Mouse (Mus musculus) testis, adult 2 months (tissue): Measurements from ENCODE around the gene Cnih3. TPM values are rescaled to one million over a fixed set of nuclear protein-coding genes. Genes with fewer than 3 reads are reported as not detected.

ENCODE experiments used
- H3K27ac ChIP-seq: fragments of 200-500 bp; 2 replicates; pipeline ENCODE4 v1.5.1; 2012; ENCODE audit warnings: low read depth, low read length; ENCODE audit not compliant: control insufficient read depth, insufficient read depth
- H3K27me3 ChIP-seq: fragments of 200-500 bp; 2 replicates; pipeline ENCODE4 v1.6.1; 2012; ENCODE audit warnings: mild to moderate bottlenecking, low read length, moderate library complexity; ENCODE audit not compliant: control insufficient read depth, insufficient read depth
- H3K36me3 ChIP-seq: fragments of 200-500 bp; 2 replicates; pipeline ENCODE4 v1.6.1; 2012; ENCODE audit warnings: mild to moderate bottlenecking, low read length; ENCODE audit not compliant: control insufficient read depth, insufficient read depth
- H3K4me1 ChIP-seq: fragments of 200-500 bp; 2 replicates; pipeline ENCODE4 v1.6.1; 2012; ENCODE audit warnings: low read length; ENCODE audit not compliant: control insufficient read depth, insufficient read depth
- H3K4me3 ChIP-seq: fragments of 200-500 bp; 2 replicates; pipeline ENCODE4 v1.5.1; 2012; ENCODE audit warnings: low read depth, mild to moderate bottlenecking, low read length, moderate library complexity, mixed read lengths; ENCODE audit not compliant: control insufficient read depth
- CTCF ChIP-seq: fragments of 200-500 bp; IDR thresholded peaks from 2 replicates; pipeline ENCODE4 v1.5.1; 2012; ENCODE audit warnings: low read depth, mild to moderate bottlenecking, inconsistent platforms, low read length, moderate library complexity; ENCODE audit not compliant: control insufficient read depth, insufficient read depth, insufficient replicate concordance
- POLR2A ChIP-seq: fragments of 200-500 bp; IDR thresholded peaks from 2 replicates; pipeline ENCODE4 v1.6.1; 2012; ENCODE audit warnings: low read depth, mild to moderate bottlenecking, inconsistent platforms, low read length, moderate library complexity; ENCODE audit not compliant: control insufficient read depth
- polyA plus RNA-seq: library from polyadenylated mRNA; depleted of rRNA; stranded (reverse); fragments of >200 nt; gene quantifications from 2 replicates; pipeline ENCODE4 v1.2.3, GENCODE M21; 2012

The Cnih3 gene
- polyA plus RNA-seq, 1 experiment: 0.27 TPM

DNA sequence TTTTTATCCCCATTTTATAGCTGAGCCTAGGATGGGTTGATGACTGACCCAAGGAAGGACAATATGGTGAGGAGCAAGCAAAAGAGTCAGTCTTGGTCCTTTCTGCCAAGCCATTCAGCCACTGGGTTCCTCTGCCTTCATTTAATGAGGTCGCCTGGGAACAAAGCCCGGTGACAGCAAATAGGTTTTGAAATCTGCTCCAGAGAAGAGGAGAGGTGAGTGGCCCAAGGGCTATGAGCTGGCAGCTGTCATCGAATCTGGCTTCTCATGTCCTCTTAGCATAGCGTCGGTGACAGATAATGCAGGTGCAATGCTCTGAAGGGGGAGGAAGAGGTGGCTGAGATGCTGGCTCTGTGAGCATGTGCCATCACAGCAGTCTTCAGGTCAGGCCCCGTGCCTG, 100.7 kb downstream of the Cnih3 start:
- no peaks in the 10 kb centered on the region for H3K36me3 ChIP-seq
- H3K27ac ChIP-seq: no peak overlapping the region
- no peak overlapping the region for H3K4me3 ChIP-seq
- TF ChIP-seq POLR2A (no peak), CTCF (no peak)
- H3K27me3 ChIP-seq: no peaks in the 10 kb centered on the region
- no peaks in the 10 kb centered on the region for H3K4me1 ChIP-seq

DNA sequence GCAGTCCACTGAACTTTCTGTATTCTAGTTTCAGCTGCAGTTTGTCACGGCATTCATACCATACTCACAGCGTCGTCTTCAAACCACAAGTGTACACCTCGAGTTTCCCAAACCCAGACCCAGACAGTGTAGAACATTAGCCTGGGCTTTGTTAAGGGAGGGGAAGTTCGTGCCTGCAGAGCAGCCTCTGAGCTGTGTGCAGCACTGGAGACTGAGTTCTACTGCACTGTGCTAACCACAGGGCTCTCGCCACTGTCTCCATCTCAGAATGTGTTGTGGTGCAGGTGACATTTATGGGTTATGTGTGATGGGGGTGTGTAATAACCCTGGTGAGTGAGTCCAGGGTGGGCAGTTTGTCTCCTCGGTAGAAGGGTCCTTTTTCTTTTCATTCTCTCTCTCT, 104.5 kb downstream of the Cnih3 start:
- H3K36me3 ChIP-seq: no peaks in the 10 kb centered on the region
- H3K27ac ChIP-seq: no peak overlapping the region
- H3K4me3 ChIP-seq: no peak overlapping the region
- H3K4me1 ChIP-seq: no peaks in the 10 kb centered on the region
- TF ChIP-seq POLR2A: no peak
- TF ChIP-seq CTCF: no peak
- H3K27me3 ChIP-seq: no peaks in the 10 kb centered on the region

DNA sequence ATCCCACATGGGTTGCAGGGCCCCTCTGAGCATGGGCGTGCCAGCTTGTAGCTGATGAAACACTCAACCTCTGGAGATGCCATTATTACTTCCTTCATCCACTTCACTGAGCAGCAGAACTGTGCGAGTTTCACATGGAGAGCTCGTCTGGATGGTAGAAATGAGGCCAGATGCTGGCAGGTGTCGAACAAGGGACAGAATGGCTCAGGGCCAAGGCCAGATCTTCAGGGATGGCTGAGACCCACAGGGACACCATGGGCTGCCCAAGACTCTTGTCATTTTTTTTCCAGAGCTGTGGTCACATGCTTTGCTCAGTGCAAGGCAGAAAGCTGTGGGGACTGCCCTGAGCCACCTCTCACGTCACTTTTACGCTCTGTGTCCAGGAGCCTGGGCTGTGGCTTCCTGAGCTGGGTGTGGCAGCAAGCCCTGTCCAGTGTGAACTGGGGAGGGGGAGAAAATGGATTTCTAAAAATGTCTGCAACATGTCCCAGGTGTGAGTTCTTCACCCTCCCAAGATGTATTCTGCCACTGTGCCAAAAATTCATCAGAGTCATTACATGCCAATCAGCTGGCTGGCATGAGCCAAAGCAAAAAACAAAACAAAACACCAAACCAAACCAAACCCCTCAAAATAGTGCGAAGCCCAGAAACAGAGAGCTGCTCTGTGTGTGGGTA, 107.1 kb downstream of the Cnih3 start:
- Histone ChIP-seq H3K4me1 (no peaks in the 10 kb centered on the region), H3K36me3 (no peaks in the 10 kb centered on the region), H3K4me3 (no peak overlapping the region), H3K27ac (no peak overlapping the region), H3K27me3 (no peaks in the 10 kb centered on the region)
- no peak for TF ChIP-seq POLR2A
- no peak for TF ChIP-seq CTCF

DNA sequence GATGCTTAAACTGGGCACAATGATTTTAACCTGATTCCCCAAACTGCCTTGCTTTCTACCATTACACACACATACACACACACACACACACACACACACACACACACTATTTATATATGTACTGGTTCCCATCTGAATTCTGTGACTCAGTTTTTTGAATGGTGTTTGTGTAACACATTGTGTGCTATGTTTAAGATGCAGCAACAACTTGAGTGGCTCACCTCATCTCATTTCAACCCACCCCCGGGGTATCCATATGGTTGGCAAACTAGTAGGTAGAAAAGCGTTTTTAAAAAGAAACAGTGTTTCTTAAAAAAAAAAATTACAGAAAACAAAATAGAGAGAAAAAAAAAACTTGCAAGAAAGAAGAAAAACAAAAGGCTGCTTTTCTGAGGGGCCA, 107.9 kb downstream of the Cnih3 start:
- Histone ChIP-seq H3K36me3 (no peaks in the 10 kb centered on the region), H3K4me1 (no peaks in the 10 kb centered on the region), H3K4me3 (no peak overlapping the region), H3K27ac (no peak overlapping the region), H3K27me3 (no peaks in the 10 kb centered on the region)
- TF ChIP-seq CTCF: no peak
- TF ChIP-seq POLR2A: no peak

DNA sequence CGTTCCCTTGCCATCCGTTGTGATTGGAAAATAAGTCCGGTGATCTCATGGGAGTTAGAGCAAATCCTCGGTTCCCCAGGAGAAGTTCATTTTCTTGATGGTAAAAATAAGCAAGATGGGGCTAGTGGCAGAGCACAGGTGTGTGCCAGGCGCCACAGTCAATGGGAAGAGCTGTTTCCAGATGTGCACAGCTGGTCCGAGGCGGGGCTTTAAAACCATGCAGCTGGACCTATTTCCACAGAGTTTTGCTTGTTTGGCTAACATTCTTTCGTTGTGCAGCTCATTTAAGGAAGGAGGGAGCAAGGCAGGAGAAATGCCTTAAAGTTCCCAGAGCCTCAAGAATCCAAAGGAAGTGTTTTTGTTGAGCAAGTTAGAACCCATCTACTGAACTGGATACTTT, 109.1 kb downstream of the Cnih3 start:
- no peaks in the 10 kb centered on the region for H3K27me3 ChIP-seq
- TF ChIP-seq CTCF (no peak), POLR2A (no peak)

DNA sequence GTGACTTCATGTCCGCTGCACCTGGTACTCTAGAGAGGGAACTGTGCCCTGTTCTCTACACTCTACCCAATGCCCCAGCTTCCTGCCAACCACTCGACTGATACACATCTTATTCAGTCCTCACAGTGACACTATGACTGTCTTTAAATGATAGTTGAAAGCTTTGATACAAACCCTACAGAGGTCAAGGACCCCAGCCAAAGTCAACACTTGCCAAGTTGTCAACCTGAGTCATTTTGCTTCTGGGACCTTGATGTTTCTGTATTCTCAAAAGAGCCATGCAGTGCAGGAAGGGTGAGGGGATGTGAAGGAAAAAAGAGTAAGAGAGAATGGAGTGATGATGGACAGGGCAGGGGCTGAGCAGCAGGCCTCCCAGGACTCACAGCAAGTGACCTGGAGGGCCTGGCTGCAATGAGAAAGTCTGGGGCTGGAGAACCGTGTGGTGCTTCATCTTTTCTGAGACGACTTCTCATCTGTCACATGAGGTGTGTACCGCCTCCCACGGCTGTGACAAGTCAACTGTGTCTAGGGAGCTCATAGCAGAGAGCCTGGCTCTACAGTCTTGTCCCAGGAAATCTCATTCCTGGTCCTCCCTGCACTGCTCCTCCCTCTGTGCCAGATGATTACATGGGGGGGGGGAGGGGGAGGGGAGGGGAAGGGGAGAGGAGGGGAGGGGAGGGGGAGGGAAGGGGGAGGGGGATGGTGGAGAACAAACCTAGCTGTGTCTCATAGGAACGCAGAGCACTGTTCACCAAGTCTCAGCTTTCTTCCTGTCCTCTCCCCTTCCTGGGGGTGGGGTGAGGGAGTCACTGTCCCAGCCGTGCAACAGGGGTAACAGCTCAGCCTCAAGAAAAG, 109.8 kb downstream of the Cnih3 start:
- TF ChIP-seq CTCF (no peak), POLR2A (no peak)

More for the DNA sequence above, 109.1 kb downstream of the Cnih3 start:
- no peaks in the 10 kb centered on the region for H3K36me3 ChIP-seq
- H3K4me1 ChIP-seq: no peaks in the 10 kb centered on the region
- no peak overlapping the region for H3K27ac ChIP-seq
- H3K4me3 ChIP-seq: no peak overlapping the region

DNA sequence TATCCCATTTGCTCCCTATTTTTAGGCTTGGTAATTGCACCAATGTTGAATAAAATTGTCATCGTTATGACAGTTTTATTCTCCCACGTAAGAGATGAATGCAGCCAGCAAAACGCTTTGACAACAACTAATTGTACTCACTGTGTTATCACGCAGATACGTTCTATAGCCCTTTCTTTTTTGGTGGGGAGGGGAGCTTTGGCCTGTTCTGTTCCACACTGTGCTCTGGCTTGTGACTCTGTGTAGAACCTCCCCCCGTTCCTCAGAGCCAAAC, 110.4 kb downstream of the Cnih3 start:
- H3K4me3 ChIP-seq: no peak overlapping the region
- H3K4me1 ChIP-seq: peaks cover 4% of the 10 kb centered on the region; the same call in 1 of the 2 replicates
- TF ChIP-seq POLR2A (no peak), CTCF (no peak)
- no peak overlapping the region for H3K27ac ChIP-seq
- no peaks in the 10 kb centered on the region for H3K27me3 ChIP-seq
- H3K36me3 ChIP-seq: no peaks in the 10 kb centered on the region

More for the DNA sequence above, 109.8 kb downstream of the Cnih3 start:
- Histone ChIP-seq H3K4me3 (no peak overlapping the region), H3K36me3 (no peaks in the 10 kb centered on the region), H3K27ac (no peak overlapping the region), H3K27me3 (no peaks in the 10 kb centered on the region), H3K4me1 (peaks cover 4% of the 10 kb centered on the region; the same call in 1 of the 2 replicates)
